Mouse (Mus musculus) heart, embryonic 14.5 days (tissue): ENCODE data around the gene Nectin1. TPM values are rescaled to one million over a fixed set of nuclear protein-coding genes. Genes with fewer than 3 reads are reported as not detected.

ENCODE experiments used
- ATAC-seq: fragments of 200-750 bp; cut with Nextera tagmentation; 2 replicates; pipeline ENCODE4 v1.8.0; 2017; ENCODE audit warnings: low read depth, moderate TSS enrichment; ENCODE audit not compliant: insufficient number of reproducible peaks, insufficient read depth, low FRiP score
- H3K27ac ChIP-seq, 2 experiments: fragments of 200-500 bp in 1 of 2; fragments of 300-500 bp in 1 of 2; sonication (generic) in 1 of 2; replicated peaks in 1 of 2; 2 replicates each; pipeline ENCODE4 v1.5.1; 2012 to 2014; ENCODE audit warnings: low read depth in 2 of 2, low read length in 2 of 2, control low read depth in 1 of 2, mild to moderate bottlenecking in 1 of 2, mixed read lengths in 1 of 2; ENCODE audit not compliant: control insufficient read depth in 1 of 2, insufficient read depth in 1 of 2
- H3K27me3 ChIP-seq: fragments of 300-500 bp; sonication (generic); 2 replicates; pipeline ENCODE4 v1.6.1; 2014; ENCODE audit warnings: mild to moderate bottlenecking, low read length, control low read depth; ENCODE audit not compliant: control insufficient read depth, insufficient read depth
- H3K36me3 ChIP-seq: fragments of 300-500 bp; sonication (generic); 2 replicates; pipeline ENCODE4 v1.6.1; 2014; ENCODE audit warnings: mild to moderate bottlenecking, control low read depth, low read length, mixed read lengths; ENCODE audit not compliant: control insufficient read depth, insufficient read depth
- H3K4me1 ChIP-seq, 2 experiments: fragments of 200-500 bp in 1 of 2; fragments of 300-500 bp in 1 of 2; sonication (generic) in 1 of 2; 2 replicates each; pipeline ENCODE4 v1.6.1; 2012 to 2014; ENCODE audit warnings: low read length in 2 of 2, control low read depth in 1 of 2, mixed read lengths in 1 of 2; ENCODE audit not compliant: control insufficient read depth in 2 of 2, insufficient read depth in 2 of 2
- H3K4me2 ChIP-seq: fragments of 300-500 bp; sonication (generic); 2 replicates; pipeline ENCODE4 v1.6.1; 2014; ENCODE audit warnings: mild to moderate bottlenecking, low read length
- H3K4me3 ChIP-seq, 2 experiments: fragments of 200-500 bp in 1 of 2; fragments of 300-500 bp in 1 of 2; sonication (generic) in 1 of 2; 2 replicates each; pipeline ENCODE4 v1.5.1; 2012 to 2014; ENCODE audit warnings: low read length in 2 of 2, mild to moderate bottlenecking in 2 of 2, control low read depth in 1 of 2, low read depth in 1 of 2, moderate library complexity in 1 of 2; ENCODE audit not compliant: control insufficient read depth in 1 of 2, insufficient read depth in 1 of 2
- H3K9ac ChIP-seq: fragments of 300-500 bp; sonication (generic); 2 replicates; pipeline ENCODE4 v1.6.1; 2014; ENCODE audit warnings: mild to moderate bottlenecking, low read length
- H3K9me3 ChIP-seq: fragments of 300-500 bp; sonication (generic); 2 replicates; pipeline ENCODE4 v1.6.1; 2016; ENCODE audit warnings: low read length, control low read depth; ENCODE audit not compliant: control insufficient read depth
- WGBS: fragments of 180-500 bp; shearing (Covaris S2); extraction: QIAGEN DNeasy Blood & Tissue Kit; methylation state at CpG from one replicate; pipeline ENCODE4 v1.1.7; 2014; 5-methylcytosine and 5-hydroxymethylcytosine counted together
- polyA plus RNA-seq: library from polyadenylated mRNA; unstranded; fragments of >200 nt; fragmentation: Nextera tagmentation; extraction: Ambion mirVana; gene quantifications from 2 replicates; pipeline ENCODE4 v1.2.1, GENCODE M21; 2014

Nectin1 gene
- polyA plus RNA-seq, 1 experiment from 2014 or later = 1.9 TPM

GRCm38 (mm10) chr9:43808099-43808498, 64.3 kb downstream of the Nectin1 start:
- Histone ChIP-seq H3K4me3 (no peak overlapping the region), H3K36me3 (no peaks in the 10 kb centered on the region), H3K9me3 (no peaks in the 10 kb centered on the region), H3K27me3 (no peaks in the 10 kb centered on the region), H3K9ac (no peak overlapping the region), H3K4me1 (peaks cover 2 to 4% of the 10 kb centered on the region in 2 experiments; a peak in 2 of 4 replicates), H3K4me2 (no peak overlapping the region), H3K27ac (no peak overlapping the region)
- no peak for ATAC-seq
- WGBS = 28% methylated on average over 3 of the region's 4 CpGs

GRCm38 (mm10) chr9:43808546-43808945, 64.8 kb downstream of the Nectin1 start:
- Histone ChIP-seq H3K4me3 (no peak overlapping the region), H3K4me1 (peaks cover 2 to 4% of the 10 kb centered on the region in 2 experiments; a peak in 2 of 4 replicates), H3K36me3 (no peaks in the 10 kb centered on the region), H3K27me3 (no peaks in the 10 kb centered on the region), H3K9ac (no peak overlapping the region), H3K9me3 (no peaks in the 10 kb centered on the region), H3K4me2 (no peak overlapping the region), H3K27ac (no peak overlapping the region)
- whole genome bisulfite sequencing = 32% methylated on average over 7 of the region's 7 CpGs
- no peak for ATAC-seq

GRCm38 (mm10) chr9:43813156-43813555, 69.4 kb downstream of the Nectin1 start:
- Histone ChIP-seq H3K27ac (no peak overlapping the region), H3K36me3 (no peaks in the 10 kb centered on the region), H3K27me3 (no peaks in the 10 kb centered on the region), H3K4me1 (no peaks in the 10 kb centered on the region), H3K4me3 (no peak overlapping the region), H3K9me3 (no peaks in the 10 kb centered on the region), H3K9ac (no peak overlapping the region), H3K4me2 (no peak overlapping the region)
- no peak for ATAC-seq
- WGBS = 69% methylated on average over 2 of the region's 2 CpGs

GRCm38 (mm10) chr9:43822206-43822605, 78.4 kb downstream of the Nectin1 start:
- H3K4me2 ChIP-seq = no peak overlapping the region
- no peak overlapping the region for H3K27ac ChIP-seq
- peaks cover 0 to 2% of the 10 kb centered on the region in 2 experiments; a peak in 1 of 4 replicates for H3K4me1 ChIP-seq
- no peak for ATAC-seq
- WGBS = 85% methylated on average over 5 of the region's 5 CpGs
- no peaks in the 10 kb centered on the region for H3K27me3 ChIP-seq
- no peak overlapping the region for H3K9ac ChIP-seq
- H3K36me3 ChIP-seq = no peaks in the 10 kb centered on the region
- H3K9me3 ChIP-seq = no peaks in the 10 kb centered on the region
- H3K4me3 ChIP-seq = no peak overlapping the region

GRCm38 (mm10) chr9:43825178-43825577, 81.4 kb downstream of the Nectin1 start:
- Histone ChIP-seq H3K36me3 (no peaks in the 10 kb centered on the region), H3K4me3 (no peak overlapping the region), H3K9ac (no peak overlapping the region), H3K4me2 (no peak overlapping the region), H3K4me1 (peaks cover 0 to 2% of the 10 kb centered on the region in 2 experiments; a peak in 1 of 4 replicates), H3K9me3 (no peaks in the 10 kb centered on the region), H3K27me3 (no peaks in the 10 kb centered on the region; the same call in 1 of the 2 replicates), H3K27ac (no peak overlapping the region)
- no peak for ATAC-seq
- 70% methylated on average over 5 of the region's 5 CpGs for WGBS

GRCm38 (mm10) chr9:43826558-43827253, 82.9 kb downstream of the Nectin1 start:
- Histone ChIP-seq H3K36me3 (no peaks in the 10 kb centered on the region), H3K27ac (no peak overlapping the region), H3K9me3 (no peaks in the 10 kb centered on the region), H3K9ac (no peak overlapping the region), H3K4me1 (peaks cover 0 to 2% of the 10 kb centered on the region in 2 experiments; a peak in 1 of 4 replicates), H3K4me2 (no peak overlapping the region), H3K27me3 (no peaks in the 10 kb centered on the region; the same call in 1 of the 2 replicates), H3K4me3 (no peak overlapping the region)
- 49% methylated on average over 8 of the region's 8 CpGs for WGBS
- no peak for ATAC-seq

GRCm38 (mm10) chr9:43827593-43827992, 83.8 kb downstream of the Nectin1 start:
- no peak overlapping the region for H3K27ac ChIP-seq
- H3K9me3 ChIP-seq = no peaks in the 10 kb centered on the region
- peaks cover 0 to 2% of the 10 kb centered on the region in 2 experiments; a peak in 1 of 4 replicates for H3K4me1 ChIP-seq
- H3K4me2 ChIP-seq = no peak overlapping the region
- H3K36me3 ChIP-seq = no peaks in the 10 kb centered on the region
- H3K4me3 ChIP-seq = no peak overlapping the region
- no peak for ATAC-seq
- H3K9ac ChIP-seq = no peak overlapping the region
- no peaks in the 10 kb centered on the region; the same call in 1 of the 2 replicates for H3K27me3 ChIP-seq
- 49% methylated on average over 5 of the region's 5 CpGs for WGBS
